Mouse (Mus musculus) MEL (cell line): ENCODE results near the gene Vps13d. TPM values are rescaled to one million over a fixed set of nuclear protein-coding genes. Genes with fewer than 3 reads are reported as not detected.

Experiments used
- DNase-seq: peaks from one replicate; pipeline ENCODE4 v3.0.0; 2011; ENCODE audit warnings: low read depth, low spot score
- H3K27ac ChIP-seq: 2 replicates; pipeline ENCODE4 v1.5.1; 2012; ENCODE audit warnings: low read depth, mild to moderate bottlenecking, control low read depth, low read length, moderate library complexity; ENCODE audit not compliant: control insufficient read depth
- H3K27me3 ChIP-seq, 2 experiments: fragments of 150-350 bp in 1 of 2; sonication (generic) in 1 of 2; 2 replicates each; pipeline ENCODE4 v1.6.1; 2012; ENCODE audit warnings: low read length in 2 of 2, mild to moderate bottlenecking in 2 of 2, improper control_type of control experiment in 1 of 2, moderate library complexity in 1 of 2; ENCODE audit not compliant: insufficient read depth in 2 of 2, control insufficient read depth in 1 of 2
- H3K36me3 ChIP-seq, 2 experiments: 2 replicates each; pipeline ENCODE4 v1.6.1; 2012 to 2014; ENCODE audit warnings: low read length in 2 of 2, improper control_type of control experiment in 1 of 2, inconsistent platforms in 1 of 2, mild to moderate bottlenecking in 1 of 2; ENCODE audit not compliant: insufficient read depth in 2 of 2, control insufficient read depth in 1 of 2
- H3K4me1 ChIP-seq, 2 experiments: fragments of 150-350 bp in 1 of 2; sonication (generic) in 1 of 2; 2 replicates each; pipeline ENCODE4 v1.6.1; 2012; ENCODE audit warnings: low read length in 2 of 2, improper control_type of control experiment in 1 of 2, mild to moderate bottlenecking in 1 of 2; ENCODE audit not compliant: insufficient read depth in 2 of 2, control insufficient read depth in 1 of 2
- H3K4me3 ChIP-seq, 2 experiments: fragments of 150-350 bp in 1 of 2; sonication (generic) in 1 of 2; 2 replicates each; pipeline ENCODE4 v1.5.1; 2012; ENCODE audit warnings: low read depth in 2 of 2, low read length in 2 of 2, mild to moderate bottlenecking in 2 of 2, moderate library complexity in 2 of 2, control low read depth in 1 of 2, improper control_type of control experiment in 1 of 2; ENCODE audit not compliant: control insufficient read depth in 1 of 2, insufficient read depth in 1 of 2
- H3K79me2 ChIP-seq: 2 replicates; pipeline ENCODE4 v1.6.1; 2012; ENCODE audit warnings: mild to moderate bottlenecking, low read length, moderate library complexity; ENCODE audit not compliant: control insufficient read depth, poor library complexity, insufficient read depth
- H3K9ac ChIP-seq: 2 replicates; pipeline ENCODE4 v1.6.1; 2012; ENCODE audit warnings: low read depth, mild to moderate bottlenecking, control low read depth, low read length, moderate library complexity; ENCODE audit not compliant: control insufficient read depth, poor library complexity, severe bottlenecking
- H3K9me3 ChIP-seq: fragments of 150-350 bp; sonication (generic); replicated peaks from 2 replicates; pipeline ENCODE4 v1.6.1; 2012; ENCODE audit warnings: mild to moderate bottlenecking, low read length, improper control_type of control experiment, moderate library complexity; ENCODE audit not compliant: insufficient read depth
- CHD1 ChIP-seq: IDR thresholded peaks from 2 replicates; pipeline ENCODE4 v1.6.1; 2012; ENCODE audit warnings: low read depth, mild to moderate bottlenecking, inconsistent platforms, low read length, improper control_type of control experiment
- CTCF ChIP-seq, 3 experiments: IDR thresholded peaks in 2 of 3; conservative IDR thresholded peaks in 1 of 3; 2 replicates each; pipeline ENCODE4 v1.5.1; 2011 to 2012; ENCODE audit warnings: low read length in 3 of 3, low read depth in 2 of 3, mild to moderate bottlenecking in 2 of 3, improper control_type of control experiment in 1 of 3, inconsistent platforms in 1 of 3, mixed read lengths in 1 of 3, moderate library complexity in 1 of 3; ENCODE audit not compliant: control insufficient read depth in 1 of 3, insufficient read depth in 1 of 3, poor library complexity in 1 of 3, severe bottlenecking in 1 of 3
- E2F4 ChIP-seq: IDR thresholded peaks from 2 replicates; pipeline ENCODE4 v1.6.1; 2011; ENCODE audit warnings: low read depth, low read length, improper control_type of control experiment, borderline replicate concordance
- ELF1 ChIP-seq: IDR thresholded peaks from 2 replicates; pipeline ENCODE4 v1.6.1; 2014; ENCODE audit warnings: low read depth, mild to moderate bottlenecking, inconsistent platforms, low read length, improper control_type of control experiment, moderate library complexity
- ETS1 ChIP-seq: IDR thresholded peaks from 2 replicates; pipeline ENCODE4 v1.6.1; 2012; ENCODE audit warnings: low read depth, mild to moderate bottlenecking, inconsistent platforms, low read length, improper control_type of control experiment, moderate library complexity
- GABPA ChIP-seq: IDR thresholded peaks from 2 replicates; pipeline ENCODE4 v1.6.1; 2012; ENCODE audit warnings: low read depth, mild to moderate bottlenecking, inconsistent platforms, low read length, improper control_type of control experiment, moderate library complexity
- HCFC1 ChIP-seq: IDR thresholded peaks from 2 replicates; pipeline ENCODE4 v1.6.1; 2012; ENCODE audit warnings: low read depth, mild to moderate bottlenecking, inconsistent platforms, low read length, improper control_type of control experiment, moderate library complexity
- KAT2A ChIP-seq: conservative IDR thresholded peaks from 2 replicates; pipeline ENCODE4 v1.6.1; 2012; ENCODE audit warnings: low read depth, low read length, improper control_type of control experiment, inconsistent platforms
- MAFK ChIP-seq: IDR thresholded peaks from 2 replicates; pipeline ENCODE4 v1.6.1; 2011; ENCODE audit warnings: low read depth, mild to moderate bottlenecking, low read length, improper control_type of control experiment, borderline replicate concordance
- MYB ChIP-seq: IDR thresholded peaks from 2 replicates; pipeline ENCODE4 v1.6.1; 2011; ENCODE audit warnings: mild to moderate bottlenecking, low read depth, low read length, improper control_type of control experiment
- NRF1 ChIP-seq: IDR thresholded peaks from 2 replicates; pipeline ENCODE4 v1.6.1; 2014; ENCODE audit warnings: low read depth, mild to moderate bottlenecking, inconsistent platforms, low read length, improper control_type of control experiment, moderate library complexity; ENCODE audit not compliant: poor library complexity, insufficient read depth, severe bottlenecking
- POLR2AphosphoS2 ChIP-seq: IDR thresholded peaks from 2 replicates; pipeline ENCODE4 v1.6.1; 2011; ENCODE audit warnings: low read length, improper control_type of control experiment
- POLR2AphosphoS5 ChIP-seq: IDR thresholded peaks from 2 replicates; pipeline ENCODE4 v1.6.1; 2012; ENCODE audit warnings: low read depth, borderline replicate concordance, mild to moderate bottlenecking, inconsistent platforms, low read length, moderate library complexity, mixed read lengths
- RCOR1 ChIP-seq: IDR thresholded peaks from 2 replicates; pipeline ENCODE4 v1.6.1; 2012; ENCODE audit warnings: low read depth, mild to moderate bottlenecking, inconsistent platforms, low read length, improper control_type of control experiment
- SMC3 ChIP-seq: IDR thresholded peaks from 2 replicates; pipeline ENCODE4 v1.6.1; 2011; ENCODE audit warnings: low read depth, low read length, improper control_type of control experiment
- USF2 ChIP-seq, 2 experiments: IDR thresholded peaks; 2 replicates each; pipeline ENCODE4 v1.6.1; 2011 to 2012; ENCODE audit warnings: improper control_type of control experiment in 2 of 2, low read length in 2 of 2, borderline replicate concordance in 1 of 2, inconsistent platforms in 1 of 2, low read depth in 1 of 2, mild to moderate bottlenecking in 1 of 2; ENCODE audit not compliant: insufficient read depth in 1 of 2
- ZC3H11A ChIP-seq: IDR thresholded peaks from 2 replicates; pipeline ENCODE4 v1.6.1; 2012; ENCODE audit warnings: low read depth, mild to moderate bottlenecking, inconsistent platforms, low read length, improper control_type of control experiment
- ZKSCAN1 ChIP-seq: IDR thresholded peaks from 2 replicates; pipeline ENCODE4 v1.6.1; 2012; ENCODE audit warnings: low read depth, mild to moderate bottlenecking, inconsistent platforms, low read length, improper control_type of control experiment, moderate library complexity
- polyA plus RNA-seq, 2 experiments: library from polyadenylated mRNA; stranded (reverse) in 1 of 2; unstranded in 1 of 2; fragments of >175 nt in 1 of 2; fragments of >200 nt in 1 of 2; gene quantifications; 2 replicates each; pipeline versions ENCODE4 v1.2.1 to v1.2.4; 2012; ENCODE audit warnings: low replicate concordance in 2 of 2, low read depth in 1 of 2; ENCODE audit not compliant: insufficient read length in 2 of 2, insufficient read depth in 1 of 2, missing spikeins in 1 of 2
- total RNA-seq: library from RNA; depleted of rRNA; stranded (reverse); fragments of 300-350 nt; gene quantifications from 2 replicates; pipeline ENCODE4 v1.2.3, GENCODE M21; 2012

Gene Vps13d
- total and polyA plus RNA-seq, 3 experiments: 8.9 to 14.5 (median 13.2) TPM

GRCm38 (mm10) chr4:145033392-145033791 lies 161.4 kb downstream of the Vps13d start (continued):
- TF ChIP-seq NRF1: no peak

- Histone ChIP-seq H3K27ac (peak overlapping the region; percentile 53), H3K9ac (no peak overlapping the region), H3K27me3 (no peaks in the 10 kb centered on the region), H3K4me3 (no peak overlapping the region), H3K9me3 (no peaks in the 10 kb centered on the region), H3K36me3 (peaks cover 0 to 26% of the 10 kb centered on the region in 2 experiments; a peak in 3 of 4 replicates), H3K4me1 (peaks cover 15 to 33% of the 10 kb centered on the region in 2 experiments), H3K79me2 (no peaks in the 10 kb centered on the region)
- no peak for DNase-seq
- no peak for TF ChIP-seq ELF1
- no peak for TF ChIP-seq CHD1
These were observed 162.2 kb downstream of the Vps13d start for GRCm38 (mm10) chr4:145032637-145033036.

GRCm38 (mm10) chr4:145031510-145031909 lies 163.3 kb downstream of the Vps13d start:
- H3K27me3 ChIP-seq: no peaks in the 10 kb centered on the region
- no peak overlapping the region for H3K27ac ChIP-seq
- no peak for DNase-seq
- no peak overlapping the region for H3K9ac ChIP-seq
- no peaks in the 10 kb centered on the region for H3K9me3 ChIP-seq
- no peak overlapping the region for H3K4me3 ChIP-seq
- peaks cover 0 to 26% of the 10 kb centered on the region in 2 experiments; a peak in 2 of 4 replicates for H3K36me3 ChIP-seq
- no peaks in the 10 kb centered on the region for H3K79me2 ChIP-seq
- TF ChIP-seq KAT2A: no peak
- no peak for TF ChIP-seq E2F4
- TF ChIP-seq ELF1: no peak
- TF ChIP-seq ETS1: no peak
- TF ChIP-seq POLR2AphosphoS2: no peak
- no peak for TF ChIP-seq USF2 (IDR thresholded peaks at IDR 0.05; ENCODE audit: borderline replicate concordance in 1 of 2, insufficient read depth in 1 of 2, low read depth in 1 of 2, low read length in 2 of 2)
- TF ChIP-seq MAFK: no peak
- TF ChIP-seq MYB: no peak
- no peak for TF ChIP-seq SMC3
- no peak for TF ChIP-seq ZKSCAN1
- TF ChIP-seq RCOR1: no peak
- TF ChIP-seq GABPA: no peak
- TF ChIP-seq POLR2AphosphoS5: no peak
- no peak for TF ChIP-seq HCFC1
- TF ChIP-seq ZC3H11A: no peak
- TF ChIP-seq CTCF (IDR thresholded peaks at IDR 0.05 in 2 of 3, conservative IDR thresholded peaks at IDR 0.05 in 1 of 3; ENCODE audit: control insufficient read depth in 1 of 3, insufficient read depth in 1 of 3, low read depth in 2 of 3, low read length in 3 of 3, poor library complexity in 1 of 3, severe bottlenecking in 1 of 3): no peak
- H3K4me1 ChIP-seq: peaks cover 15 to 33% of the 10 kb centered on the region in 2 experiments
